Mouse (Mus musculus): Measurements from ENCODE around the gene Angptl6. TPM values are rescaled to one million over a fixed set of nuclear protein-coding genes. Genes with fewer than 3 reads are reported as not detected.
"Not testable (repeated sequence)": the region's sequence is repeated elsewhere in the genome, so short reads cannot be mapped to it uniquely, and the experiment has no call there.

The Angptl6 gene
- polyA plus RNA-seq, 1 experiment from 2014 or later = 8.2 TPM

DNA sequence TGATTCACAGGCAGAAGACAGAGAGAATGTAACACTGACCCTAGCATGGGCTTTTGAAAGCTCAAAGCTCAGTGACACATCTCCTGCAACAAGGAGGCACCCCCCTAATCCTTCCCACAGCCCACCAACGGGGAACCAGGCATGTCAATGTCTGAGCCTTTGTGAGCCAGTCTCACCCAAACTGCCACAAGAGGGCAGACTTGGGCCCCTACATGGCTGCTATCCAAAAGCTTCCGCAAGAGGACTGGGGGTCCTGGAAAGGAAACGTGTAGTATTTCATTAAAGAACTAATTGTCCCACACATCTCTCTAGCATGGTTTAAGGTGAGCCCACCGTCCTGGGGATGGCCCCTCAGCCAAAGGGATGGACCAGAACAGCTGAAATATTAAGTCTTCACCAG, 17.7 kb downstream of the Angptl6 start:
- Histone ChIP-seq H3K36me3 (ENCODE audit: control insufficient read depth, insufficient read depth, low read length) (no peaks in the 10 kb centered on the region), H3K4me2 (ENCODE audit: low read depth, low read length) (no peak overlapping the region), H3K9me3 (replicated peaks; ENCODE audit: control insufficient read depth, low read length) (no peaks in the 10 kb centered on the region), H3K9ac (ENCODE audit: low read length) (no peak overlapping the region), H3K27ac (ENCODE audit: low read length) (no peak overlapping the region), H3K4me1 (ENCODE audit: control insufficient read depth, insufficient read depth, low read length) (no peaks in the 10 kb centered on the region), H3K27me3 (ENCODE audit: control insufficient read depth, insufficient read depth, low read length) (no peaks in the 10 kb centered on the region), H3K4me3 (replicated peaks; ENCODE audit: low read length) (no peak overlapping the region)
- 9% methylated on average over 4 of the region's 4 CpGs for WGBS
- ATAC-seq (ENCODE audit: insufficient read depth, low FRiP score) = no peak

DNA sequence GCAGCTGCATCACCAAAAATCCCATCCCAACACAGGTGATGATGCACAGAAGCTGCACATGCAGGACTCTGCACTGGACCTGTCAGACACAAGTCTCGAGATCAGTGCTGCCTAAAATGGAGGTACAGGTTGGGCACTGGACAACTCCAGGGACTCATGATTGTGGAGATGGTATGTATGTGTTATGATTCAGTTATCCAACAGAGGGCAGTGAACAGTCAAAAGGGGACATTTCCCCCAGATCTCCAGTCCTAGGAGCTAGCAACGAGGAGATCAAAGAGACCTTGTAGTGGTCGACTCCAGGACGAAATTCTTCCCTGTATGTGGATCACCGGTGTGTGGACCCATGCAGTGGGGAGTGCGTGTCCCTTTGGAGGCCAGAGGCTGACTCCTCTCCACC, 19.6 kb downstream of the Angptl6 start:
- Histone ChIP-seq H3K27ac (ENCODE audit: low read length) (no peak overlapping the region), H3K9ac (ENCODE audit: low read length) (no peak overlapping the region), H3K4me3 (replicated peaks; ENCODE audit: low read length) (no peak overlapping the region), H3K4me2 (ENCODE audit: low read depth, low read length) (no peak overlapping the region), H3K36me3 (ENCODE audit: control insufficient read depth, insufficient read depth, low read length) (no peaks in the 10 kb centered on the region), H3K27me3 (ENCODE audit: control insufficient read depth, insufficient read depth, low read length) (no peaks in the 10 kb centered on the region), H3K9me3 (replicated peaks; ENCODE audit: control insufficient read depth, low read length) (no peaks in the 10 kb centered on the region), H3K4me1 (ENCODE audit: control insufficient read depth, insufficient read depth, low read length) (no peaks in the 10 kb centered on the region)
- WGBS = 45% methylated on average over 6 of the region's 6 CpGs
- no peak for ATAC-seq (ENCODE audit: insufficient read depth, low FRiP score)

DNA sequence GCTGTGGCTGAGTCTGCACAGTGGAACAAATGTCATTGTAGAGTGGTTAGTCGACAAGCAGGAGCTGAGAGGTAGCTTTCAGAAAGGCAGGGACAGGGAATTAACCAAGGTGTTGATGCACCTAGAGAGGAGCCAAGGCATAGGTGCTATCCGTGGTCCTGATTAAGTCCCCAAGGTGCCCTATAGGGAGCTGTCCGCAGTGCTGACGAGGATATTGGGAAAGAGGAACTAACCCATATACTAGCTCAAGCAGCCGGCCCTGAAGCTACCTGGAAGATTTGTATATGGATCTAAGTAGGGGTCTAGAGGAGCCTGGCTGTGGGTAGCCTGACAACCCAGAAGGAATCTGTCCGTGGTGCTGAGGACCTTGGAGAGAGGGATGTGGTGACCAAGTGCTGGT, 22.4 kb downstream of the Angptl6 start:
- Histone ChIP-seq H3K36me3 (ENCODE audit: control insufficient read depth, insufficient read depth, low read length) (no peaks in the 10 kb centered on the region), H3K9me3 (replicated peaks; ENCODE audit: control insufficient read depth, low read length) (no peaks in the 10 kb centered on the region), H3K27ac (ENCODE audit: low read length) (no peak overlapping the region), H3K4me3 (replicated peaks; ENCODE audit: low read length) (no peak overlapping the region), H3K4me2 (ENCODE audit: low read depth, low read length) (no peak overlapping the region), H3K27me3 (ENCODE audit: control insufficient read depth, insufficient read depth, low read length) (no peaks in the 10 kb centered on the region), H3K9ac (ENCODE audit: low read length) (no peak overlapping the region), H3K4me1 (ENCODE audit: control insufficient read depth, insufficient read depth, low read length) (no peaks in the 10 kb centered on the region)
- WGBS = 11% methylated on average over 6 of the region's 6 CpGs
- 0 out of 2 replicates have a peak, but pooled peaks have one; percentile 17 for ATAC-seq (ENCODE audit: insufficient read depth, low FRiP score)

DNA sequence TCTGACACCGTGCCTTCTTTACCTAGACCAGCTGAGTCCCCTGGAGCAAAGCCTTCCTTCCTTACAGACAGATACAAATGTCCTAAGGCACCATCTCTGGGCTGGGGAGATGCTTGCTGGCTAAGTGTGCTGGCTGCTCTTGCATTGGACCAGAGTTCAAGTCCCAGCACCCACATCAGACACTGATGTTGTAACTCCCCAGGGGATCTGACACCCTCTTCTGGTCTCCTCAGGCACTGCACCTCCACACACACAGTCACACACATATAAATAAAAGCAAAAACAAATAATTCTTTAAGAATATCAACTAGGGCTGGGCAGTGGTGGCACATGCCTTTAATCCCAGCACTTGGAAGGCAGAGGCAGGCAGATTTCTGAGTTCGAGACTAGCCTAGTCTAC, 29.3 kb downstream of the Angptl6 start:
- no peak for ATAC-seq (ENCODE audit: insufficient read depth, low FRiP score)
- H3K4me2 ChIP-seq (ENCODE audit: low read depth, low read length) = no peak overlapping the region
- no peaks in the 10 kb centered on the region for H3K9me3 ChIP-seq (replicated peaks; ENCODE audit: control insufficient read depth, low read length)
- H3K36me3 ChIP-seq (ENCODE audit: control insufficient read depth, insufficient read depth, low read length) = no peaks in the 10 kb centered on the region
- H3K27ac ChIP-seq (ENCODE audit: low read length) = no peak overlapping the region
- no peak overlapping the region for H3K9ac ChIP-seq (ENCODE audit: low read length)
- 81% methylated on average over 2 of the region's 2 CpGs for WGBS
- H3K27me3 ChIP-seq (ENCODE audit: control insufficient read depth, insufficient read depth, low read length) = no peaks in the 10 kb centered on the region
- H3K4me1 ChIP-seq (ENCODE audit: control insufficient read depth, insufficient read depth, low read length) = no peaks in the 10 kb centered on the region
- H3K4me3 ChIP-seq (replicated peaks; ENCODE audit: low read length) = no peak overlapping the region

DNA sequence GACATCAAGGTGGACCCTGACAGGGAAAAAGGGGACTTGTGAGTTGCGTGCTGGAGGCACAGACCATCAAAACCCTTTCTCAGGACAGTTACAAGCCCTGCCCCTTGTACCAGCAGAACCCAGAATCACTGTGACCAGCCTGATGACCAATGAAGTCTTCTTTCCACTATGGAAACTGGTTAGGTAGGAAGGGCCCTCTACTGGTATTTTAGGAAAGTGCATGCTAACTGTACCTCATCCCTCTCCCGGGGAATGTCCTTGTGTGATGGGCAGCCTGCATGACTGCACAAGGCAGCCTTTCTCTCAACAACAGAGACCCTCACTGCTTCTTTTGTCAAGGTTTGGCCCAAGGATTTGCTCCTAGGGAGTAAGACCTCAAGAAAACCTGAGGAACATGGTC, 36.9 kb downstream of the Angptl6 start:
- no peak overlapping the region for H3K27ac ChIP-seq (ENCODE audit: low read length)
- no peak for ATAC-seq (ENCODE audit: insufficient read depth, low FRiP score)
- H3K9me3 ChIP-seq (replicated peaks; ENCODE audit: control insufficient read depth, low read length) = no peaks in the 10 kb centered on the region
- H3K4me2 ChIP-seq (ENCODE audit: low read depth, low read length) = no peak overlapping the region
- WGBS = 24% methylated on average over 2 of the region's 2 CpGs
- no peak overlapping the region for H3K4me3 ChIP-seq (replicated peaks; ENCODE audit: low read length)
- no peaks in the 10 kb centered on the region for H3K36me3 ChIP-seq (ENCODE audit: control insufficient read depth, insufficient read depth, low read length)
- no peaks in the 10 kb centered on the region for H3K4me1 ChIP-seq (ENCODE audit: control insufficient read depth, insufficient read depth, low read length)
- H3K9ac ChIP-seq (ENCODE audit: low read length) = no peak overlapping the region
- no peaks in the 10 kb centered on the region for H3K27me3 ChIP-seq (ENCODE audit: control insufficient read depth, insufficient read depth, low read length)

DNA sequence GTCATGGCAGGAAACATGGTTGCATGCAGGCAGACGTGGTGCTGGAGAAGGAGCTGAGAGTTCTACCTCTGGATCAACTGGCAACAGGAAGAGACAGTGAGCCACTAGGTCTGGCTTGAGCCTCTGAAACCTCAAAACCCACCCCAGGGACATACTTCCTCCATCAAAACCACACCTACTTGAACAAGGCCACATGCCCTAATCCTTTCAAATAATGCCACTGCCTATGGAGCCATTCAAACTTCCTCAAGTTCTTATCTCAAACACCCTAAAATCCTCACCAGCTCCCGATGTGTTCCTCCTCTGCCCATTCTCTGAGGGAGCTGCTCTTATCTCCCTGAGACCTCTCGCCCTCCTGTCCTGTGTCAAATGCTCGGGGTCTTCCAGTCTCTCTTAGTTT, 37.3 kb downstream of the Angptl6 start:
- WGBS = 38% methylated on average over 4 of the region's 4 CpGs

DNA sequence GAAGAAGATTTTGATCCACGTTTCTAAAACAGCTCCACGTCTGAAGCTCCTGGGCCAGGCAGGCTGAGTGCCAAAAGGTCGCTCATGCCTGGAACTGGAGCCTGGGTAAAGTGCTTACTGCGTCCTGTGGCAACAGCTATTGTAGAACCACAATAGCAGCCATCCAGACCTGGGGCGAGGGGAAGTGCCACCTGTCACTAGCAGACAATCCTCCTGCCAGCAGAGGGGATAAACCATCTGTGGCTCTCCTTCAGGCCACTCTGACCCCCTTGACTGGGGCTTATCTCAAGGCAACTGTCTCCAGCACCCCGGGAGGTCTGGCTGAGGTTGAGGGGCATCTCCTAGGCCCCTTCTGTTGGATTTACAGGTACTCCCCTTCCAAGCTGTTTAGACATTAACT, 40.6 kb downstream of the Angptl6 start:
- Histone ChIP-seq H3K4me3 (replicated peaks; ENCODE audit: low read length) (no peak overlapping the region), H3K36me3 (ENCODE audit: control insufficient read depth, insufficient read depth, low read length) (no peaks in the 10 kb centered on the region), H3K9ac (ENCODE audit: low read length) (no peak overlapping the region), H3K9me3 (replicated peaks; ENCODE audit: control insufficient read depth, low read length) (no peaks in the 10 kb centered on the region), H3K4me1 (ENCODE audit: control insufficient read depth, insufficient read depth, low read length) (no peaks in the 10 kb centered on the region), H3K27ac (ENCODE audit: low read length) (no peak overlapping the region), H3K4me2 (ENCODE audit: low read depth, low read length) (no peak overlapping the region), H3K27me3 (ENCODE audit: control insufficient read depth, insufficient read depth, low read length) (no peaks in the 10 kb centered on the region)
- ATAC-seq (ENCODE audit: insufficient read depth, low FRiP score) = no peak
- WGBS = 60% methylated on average over 6 of the region's 6 CpGs

More for the DNA sequence above, 37.3 kb downstream of the Angptl6 start:
- Histone ChIP-seq H3K27ac (ENCODE audit: low read length) (no peak overlapping the region), H3K4me3 (replicated peaks; ENCODE audit: low read length) (no peak overlapping the region), H3K36me3 (ENCODE audit: control insufficient read depth, insufficient read depth, low read length) (no peaks in the 10 kb centered on the region), H3K4me1 (ENCODE audit: control insufficient read depth, insufficient read depth, low read length) (no peaks in the 10 kb centered on the region), H3K9ac (ENCODE audit: low read length) (no peak overlapping the region), H3K27me3 (ENCODE audit: control insufficient read depth, insufficient read depth, low read length) (no peaks in the 10 kb centered on the region), H3K9me3 (replicated peaks; ENCODE audit: control insufficient read depth, low read length) (no peaks in the 10 kb centered on the region), H3K4me2 (ENCODE audit: low read depth, low read length) (no peak overlapping the region)
- no peak for ATAC-seq (ENCODE audit: insufficient read depth, low FRiP score)

DNA sequence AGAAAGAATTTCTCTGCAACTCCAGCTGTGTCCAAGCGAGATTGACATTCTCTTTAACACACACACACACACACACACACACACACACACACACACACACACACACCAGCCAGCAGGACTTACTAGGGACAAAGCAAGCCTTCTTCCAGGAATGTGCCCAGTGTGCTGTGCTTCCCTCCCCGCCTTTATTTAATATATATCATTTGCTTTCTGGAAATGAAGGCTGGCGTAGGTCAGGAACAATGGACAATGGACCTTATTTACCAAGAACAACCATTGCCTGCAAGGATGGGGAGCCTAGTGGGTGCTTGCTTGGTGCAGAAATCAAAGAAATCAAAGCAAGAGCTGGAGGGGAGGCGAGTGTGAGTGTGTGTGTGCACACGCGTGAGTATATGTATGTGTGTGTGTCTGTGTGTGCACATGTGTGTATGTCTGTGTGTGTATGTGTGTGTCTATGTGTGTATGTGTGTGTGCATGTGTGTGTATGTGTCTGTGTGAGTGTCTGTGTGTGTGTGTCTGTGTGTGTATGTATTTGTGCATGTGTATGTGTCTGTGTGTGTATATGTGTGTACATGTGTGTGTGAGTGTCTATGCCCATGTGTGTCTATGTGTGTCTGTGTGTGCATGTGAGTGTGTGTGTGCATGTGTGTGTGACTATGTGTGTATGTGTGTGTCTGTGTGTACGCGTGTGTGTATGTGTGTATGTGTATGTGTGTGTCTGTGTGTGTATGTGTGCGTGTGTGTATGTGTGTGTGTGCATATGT, 42.2 kb downstream of the Angptl6 start:
- WGBS = 68% methylated on average over 9 of the region's 9 CpGs
- Histone ChIP-seq H3K9ac (ENCODE audit: low read length) (no peak overlapping the region), H3K36me3 (ENCODE audit: control insufficient read depth, insufficient read depth, low read length) (no peaks in the 10 kb centered on the region), H3K4me1 (ENCODE audit: control insufficient read depth, insufficient read depth, low read length) (no peaks in the 10 kb centered on the region), H3K27ac (ENCODE audit: low read length) (no peak overlapping the region), H3K4me2 (ENCODE audit: low read depth, low read length) (no peak overlapping the region), H3K4me3 (replicated peaks; ENCODE audit: low read length) (no peak overlapping the region), H3K9me3 (replicated peaks; ENCODE audit: control insufficient read depth, low read length) (no peaks in the 10 kb centered on the region), H3K27me3 (ENCODE audit: control insufficient read depth, insufficient read depth, low read length) (no peaks in the 10 kb centered on the region)
- ATAC-seq (ENCODE audit: insufficient read depth, low FRiP score) = no peak

DNA sequence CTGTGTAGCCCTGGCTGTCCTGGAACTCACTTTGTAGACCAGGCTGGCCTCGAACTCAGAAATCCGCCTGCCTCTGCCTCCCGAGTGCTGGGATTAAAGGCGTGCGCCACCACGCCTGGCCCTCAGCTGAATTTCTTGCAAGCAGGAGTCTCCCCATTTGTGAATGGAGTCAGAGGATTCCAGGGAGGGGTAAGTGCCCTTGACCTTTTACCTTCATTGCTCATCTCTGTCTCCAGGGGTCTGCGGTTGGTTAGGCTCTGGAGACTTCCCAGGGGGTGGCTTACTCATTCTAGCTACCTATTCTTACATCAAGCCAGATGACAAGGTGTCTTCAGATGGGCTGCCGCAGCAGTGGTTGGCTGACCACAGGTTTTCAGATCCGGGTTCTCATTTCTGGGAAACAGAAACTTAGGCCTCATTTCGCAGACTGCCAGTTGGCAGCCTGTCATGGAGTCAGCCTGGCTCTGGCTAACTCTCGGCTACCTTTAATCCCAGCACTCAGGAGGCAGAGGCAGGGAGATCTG, 44.0 kb downstream of the Angptl6 start:
- not testable (repeated sequence) for H3K9ac ChIP-seq (ENCODE audit: low read length); H3K4me2 ChIP-seq (ENCODE audit: low read depth, low read length); H3K36me3 ChIP-seq (ENCODE audit: control insufficient read depth, insufficient read depth, low read length); H3K9me3 ChIP-seq (replicated peaks; ENCODE audit: control insufficient read depth, low read length); H3K27ac ChIP-seq (ENCODE audit: low read length); H3K4me1 ChIP-seq (ENCODE audit: control insufficient read depth, insufficient read depth, low read length); ATAC-seq (ENCODE audit: insufficient read depth, low FRiP score); H3K4me3 ChIP-seq (replicated peaks; ENCODE audit: low read length); H3K27me3 ChIP-seq (ENCODE audit: control insufficient read depth, insufficient read depth, low read length)
- WGBS = 81% methylated on average over 11 of the region's 11 CpGs
